Mouse (Mus musculus): Measurements from ENCODE around the gene Gramd1b. TPM values are rescaled to one million over a fixed set of nuclear protein-coding genes. Genes with fewer than 3 reads are reported as not detected.

Gene Gramd1b
- polyA plus RNA-seq, 1 experiment from 2014 or later: 2.4 TPM

DNA sequence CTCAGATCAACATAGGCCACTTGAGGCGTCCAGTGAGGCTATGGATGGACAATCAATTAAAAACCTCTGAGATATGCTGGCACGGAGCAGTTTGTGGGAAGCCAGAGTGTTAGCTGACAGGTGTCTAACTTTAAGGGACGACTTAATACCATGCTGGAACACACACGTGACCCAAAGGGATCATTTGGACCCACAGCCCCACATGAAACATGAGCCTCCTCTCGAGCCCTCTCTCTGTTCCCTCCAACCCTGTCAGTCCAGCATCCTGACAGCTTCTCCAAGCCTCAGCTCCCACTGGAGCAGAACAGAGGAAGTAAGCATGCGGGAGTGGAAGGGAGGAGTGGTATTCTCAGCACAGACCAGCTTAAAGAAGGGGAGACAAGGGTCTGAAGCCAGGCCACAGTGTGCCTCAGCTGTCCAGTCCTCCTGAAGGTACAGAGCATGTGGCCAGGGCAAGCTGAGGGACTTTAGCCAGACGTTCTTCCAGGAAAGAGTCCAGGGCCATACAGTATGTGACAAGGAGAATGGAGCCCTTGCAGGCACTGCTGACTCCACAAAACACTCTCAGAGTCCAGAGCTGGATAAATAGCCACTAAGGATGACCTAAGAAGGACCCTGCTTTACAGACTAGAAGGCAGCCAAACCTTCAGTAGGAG is 204.8 kb downstream of the Gramd1b start:
- WGBS: 61% methylated on average over 7 of the region's 7 CpGs
- Histone ChIP-seq H3K27ac (replicated peaks) (no peak overlapping the region), H3K36me3 (replicated peaks) (no peaks in the 10 kb centered on the region; the same call in 1 of the 2 replicates), H3K4me1 (peaks cover 22% of the 10 kb centered on the region), H3K4me3 (no peak overlapping the region), H3K9me3 (no peaks in the 10 kb centered on the region), H3K27me3 (replicated peaks; ENCODE audit: low read depth, poor library complexity, severe bottlenecking) (no peaks in the 10 kb centered on the region)
- no peak for DNase-seq (ENCODE audit: low spot score)

DNA sequence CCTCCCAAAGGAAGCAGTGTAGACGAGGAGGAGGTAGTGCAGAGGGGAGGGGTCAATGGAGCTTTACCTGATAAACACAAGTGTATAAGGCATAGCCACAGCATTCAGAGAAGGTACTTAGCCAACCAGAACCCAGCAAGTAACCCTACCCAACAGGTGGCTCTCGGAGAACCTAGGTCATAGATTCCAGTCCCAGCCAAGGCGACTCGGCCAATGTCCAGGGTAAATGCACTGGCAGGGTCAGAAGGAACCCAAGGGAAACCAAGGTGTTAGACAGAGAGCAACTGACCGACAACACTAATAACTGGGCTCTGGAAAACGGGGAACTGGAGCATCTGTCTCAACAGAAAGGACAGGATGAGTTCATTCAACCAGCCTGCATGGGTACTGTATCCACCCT is 206.4 kb downstream of the Gramd1b start:
- 92% methylated on average over 6 of the region's 6 CpGs for WGBS
- H3K36me3 ChIP-seq (replicated peaks): no peaks in the 10 kb centered on the region; the same call in 1 of the 2 replicates
- no peak overlapping the region for H3K27ac ChIP-seq (replicated peaks)
- no peak for DNase-seq (ENCODE audit: low spot score)
- peaks cover 31% of the 10 kb centered on the region for H3K4me1 ChIP-seq
- H3K9me3 ChIP-seq: no peaks in the 10 kb centered on the region
- H3K27me3 ChIP-seq (replicated peaks; ENCODE audit: low read depth, poor library complexity, severe bottlenecking): no peaks in the 10 kb centered on the region
- H3K4me3 ChIP-seq: no peak overlapping the region

DNA sequence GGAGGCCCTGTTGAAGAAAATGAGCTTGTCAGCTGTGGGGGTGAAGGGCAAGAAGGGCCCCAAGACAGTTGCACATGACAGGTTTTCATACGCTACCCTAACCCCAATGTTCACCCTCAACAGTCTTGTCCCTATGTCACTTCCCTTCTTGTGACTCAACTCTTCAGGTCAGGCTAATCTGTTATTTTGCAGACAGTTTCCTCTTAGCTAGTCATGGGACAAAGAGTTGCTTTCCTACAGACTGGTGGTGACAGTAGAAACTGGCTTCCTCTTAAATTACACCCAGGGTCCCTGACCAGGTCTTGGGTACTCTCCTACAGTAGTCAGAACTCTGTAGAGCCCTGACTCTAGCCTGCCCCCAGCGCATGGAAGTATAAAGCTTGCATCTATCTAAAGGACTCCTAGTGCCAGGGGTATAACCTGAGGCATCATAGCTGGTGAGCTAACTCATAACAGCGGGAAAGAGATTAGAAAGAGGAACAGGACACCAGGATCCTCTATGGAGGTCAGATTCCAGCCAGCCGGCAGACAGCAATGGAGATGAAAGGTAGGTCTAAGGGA is 206.9 kb downstream of the Gramd1b start:
- Histone ChIP-seq H3K4me1 (peaks cover 31% of the 10 kb centered on the region), H3K27me3 (replicated peaks; ENCODE audit: low read depth, poor library complexity, severe bottlenecking) (no peaks in the 10 kb centered on the region), H3K4me3 (no peak overlapping the region), H3K36me3 (replicated peaks) (no peaks in the 10 kb centered on the region; the same call in 1 of the 2 replicates), H3K27ac (replicated peaks) (no peak overlapping the region), H3K9me3 (no peaks in the 10 kb centered on the region)
- DNase-seq (ENCODE audit: low spot score): no peak
- WGBS: 84% methylated on average over 4 of the region's 4 CpGs

DNA sequence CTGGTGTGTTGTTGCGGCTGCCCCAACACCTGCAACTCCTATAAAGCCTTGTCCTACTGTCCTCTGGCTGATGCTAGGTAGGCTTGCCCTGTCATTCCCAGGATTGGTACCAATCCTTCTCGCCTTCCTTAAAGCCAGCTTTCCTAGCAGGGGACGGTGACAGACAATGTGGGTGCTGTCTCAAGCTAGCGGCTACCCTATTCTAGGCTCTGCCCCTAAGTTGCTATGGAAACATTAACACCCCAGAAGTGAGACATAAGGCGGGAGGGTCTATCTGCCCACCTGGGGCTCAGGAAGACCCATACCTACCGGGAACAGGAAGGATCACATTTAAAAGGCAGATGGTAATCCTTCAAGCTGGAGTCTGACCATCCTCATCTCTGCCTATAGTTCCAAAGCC is 207.4 kb downstream of the Gramd1b start:
- H3K27ac ChIP-seq (replicated peaks): no peak overlapping the region
- no peak for DNase-seq (ENCODE audit: low spot score)
- H3K36me3 ChIP-seq (replicated peaks): no peaks in the 10 kb centered on the region; the same call in 1 of the 2 replicates
- WGBS: 81% methylated on average over 6 of the region's 6 CpGs
- H3K4me3 ChIP-seq: no peak overlapping the region
- no peaks in the 10 kb centered on the region for H3K9me3 ChIP-seq
- no peaks in the 10 kb centered on the region for H3K27me3 ChIP-seq (replicated peaks; ENCODE audit: low read depth, poor library complexity, severe bottlenecking)
- H3K4me1 ChIP-seq: peaks cover 31% of the 10 kb centered on the region

DNA sequence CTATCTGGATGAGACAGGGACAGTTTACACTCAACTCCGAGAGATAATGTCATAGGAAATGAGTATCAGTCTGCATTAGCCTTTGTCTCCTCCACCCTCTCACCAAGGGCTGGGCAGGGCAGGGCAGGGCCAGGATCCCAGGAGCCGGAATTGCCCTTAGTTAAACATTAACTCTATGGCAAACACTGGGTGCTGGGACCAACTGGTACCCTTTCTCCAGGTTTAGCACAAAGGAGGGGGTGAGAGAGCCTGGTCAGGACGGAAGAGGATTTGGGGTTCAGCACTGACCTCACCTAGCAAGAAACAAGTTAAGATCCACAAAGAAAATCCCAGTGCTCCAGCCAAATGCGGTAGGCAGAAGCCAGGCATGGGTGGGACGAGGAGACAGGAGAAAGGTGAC is 208.0 kb downstream of the Gramd1b start:
- DNase-seq (ENCODE audit: low spot score): no peak
- Histone ChIP-seq H3K27me3 (replicated peaks; ENCODE audit: low read depth, poor library complexity, severe bottlenecking) (no peaks in the 10 kb centered on the region), H3K4me1 (peaks cover 31% of the 10 kb centered on the region), H3K9me3 (no peaks in the 10 kb centered on the region), H3K4me3 (no peak overlapping the region), H3K27ac (replicated peaks) (no peak overlapping the region), H3K36me3 (replicated peaks) (no peaks in the 10 kb centered on the region; the same call in 1 of the 2 replicates)
- WGBS: 90% methylated on average over 5 of the region's 5 CpGs

DNA sequence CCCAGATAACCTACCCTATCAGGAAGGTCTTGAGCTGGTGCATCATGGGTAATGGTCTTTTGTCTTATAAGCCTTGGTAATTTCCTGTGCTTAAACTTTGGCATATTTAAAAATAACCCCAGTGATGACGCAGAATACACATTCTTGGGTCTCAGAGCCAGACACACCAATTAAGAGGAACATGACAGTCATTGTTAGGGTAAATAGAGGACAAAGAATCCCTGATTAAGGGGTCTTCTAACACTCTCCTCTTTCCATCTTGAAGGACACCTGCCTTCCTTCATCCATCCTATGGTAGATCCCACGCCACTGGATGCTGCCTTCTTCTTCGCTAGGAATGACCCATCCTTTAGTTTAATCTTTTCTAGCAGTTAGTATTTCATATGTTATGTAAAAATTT is 208.8 kb downstream of the Gramd1b start:
- Histone ChIP-seq H3K36me3 (replicated peaks) (0 out of 2 replicates have a peak, but pooled peaks cover under 1% of the 10 kb centered on the region), H3K4me3 (no peak overlapping the region), H3K27me3 (replicated peaks; ENCODE audit: low read depth, poor library complexity, severe bottlenecking) (no peaks in the 10 kb centered on the region), H3K9me3 (no peaks in the 10 kb centered on the region), H3K27ac (replicated peaks) (no peak overlapping the region), H3K4me1 (peaks cover 31% of the 10 kb centered on the region)
- DNase-seq (ENCODE audit: low spot score): no peak
- 90% methylated on average over 3 of the region's 3 CpGs for WGBS

DNA sequence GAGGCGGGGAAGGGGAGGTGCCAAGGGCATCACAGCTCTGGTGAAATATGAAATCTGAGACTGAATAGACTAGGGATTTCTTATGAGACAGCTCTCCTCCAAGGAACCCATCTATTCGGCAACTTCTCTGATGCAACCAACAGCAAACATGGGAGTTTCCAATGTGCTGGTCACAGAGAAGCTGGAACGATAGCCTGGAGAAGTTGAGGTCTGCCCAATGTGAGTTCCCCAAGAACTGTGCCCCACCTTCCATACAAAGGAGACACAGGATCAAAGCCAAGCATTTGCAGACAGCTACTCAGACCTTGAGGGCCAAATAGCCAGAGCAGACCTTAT is 209.5 kb downstream of the Gramd1b start:
- WGBS: 65% methylated on average over 3 of the region's 3 CpGs
- H3K9me3 ChIP-seq: no peaks in the 10 kb centered on the region
- H3K27ac ChIP-seq (replicated peaks): peak overlapping the region; percentile 81; the same call in 1 of the 2 replicates
- H3K36me3 ChIP-seq (replicated peaks): peaks cover 8% of the 10 kb centered on the region; the same call in 1 of the 2 replicates
- no peak for DNase-seq (ENCODE audit: low spot score)
- no peak overlapping the region for H3K4me3 ChIP-seq
- H3K27me3 ChIP-seq (replicated peaks; ENCODE audit: low read depth, poor library complexity, severe bottlenecking): no peaks in the 10 kb centered on the region
- H3K4me1 ChIP-seq: peaks cover 31% of the 10 kb centered on the region

DNA sequence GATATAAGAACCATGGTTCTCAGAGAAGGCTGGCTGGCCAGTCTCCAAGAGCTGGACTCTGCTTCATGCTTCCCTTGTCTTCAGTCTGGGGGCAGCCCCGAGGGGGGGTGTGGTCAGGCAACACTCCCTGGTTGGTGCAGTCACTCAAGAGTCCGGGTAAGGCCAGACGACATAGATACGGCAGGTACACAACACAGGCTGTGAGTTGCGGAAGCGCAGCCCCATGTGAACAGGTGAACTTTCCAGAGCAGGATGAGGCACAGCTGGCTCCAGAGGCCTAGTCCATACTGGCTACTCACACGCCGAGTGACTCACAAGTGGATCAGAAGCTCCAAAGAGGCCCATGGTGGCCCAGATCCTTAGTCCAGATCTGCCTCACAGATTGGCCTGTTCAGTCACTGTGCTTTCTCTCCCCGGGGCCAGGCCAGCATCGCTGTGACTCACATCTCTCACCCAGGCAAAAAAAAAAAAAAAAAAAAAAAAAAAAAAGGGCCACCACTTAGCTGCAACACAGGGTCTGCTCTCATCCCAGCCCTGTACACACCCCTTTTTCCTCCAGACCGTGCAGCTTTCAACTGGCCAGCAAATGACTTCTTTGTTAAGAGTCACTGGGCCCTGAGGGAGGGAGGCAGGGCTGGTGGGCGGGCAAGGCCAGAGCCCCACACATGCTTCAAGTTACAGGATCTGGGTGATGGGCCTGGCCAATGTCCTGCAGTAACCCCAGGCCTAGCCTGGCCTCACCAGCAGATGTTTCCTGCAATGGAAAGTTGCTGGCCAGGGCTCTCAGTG is 210.1 kb downstream of the Gramd1b start:
- H3K4me3 ChIP-seq: 0 out of 2 replicates have a peak overlapping the region, but pooled peaks have one; percentile 14
- H3K27me3 ChIP-seq (replicated peaks; ENCODE audit: low read depth, poor library complexity, severe bottlenecking): no peaks in the 10 kb centered on the region
- WGBS: 47% methylated on average over 12 of the region's 12 CpGs
- H3K4me1 ChIP-seq: peaks cover 26% of the 10 kb centered on the region
- H3K36me3 ChIP-seq (replicated peaks): peaks cover 9% of the 10 kb centered on the region; the same call in 1 of the 2 replicates
- peak; percentile 82 for DNase-seq (ENCODE audit: low spot score)
- H3K27ac ChIP-seq (replicated peaks): peak overlapping the region; percentile 81
- H3K9me3 ChIP-seq: no peaks in the 10 kb centered on the region

DNA sequence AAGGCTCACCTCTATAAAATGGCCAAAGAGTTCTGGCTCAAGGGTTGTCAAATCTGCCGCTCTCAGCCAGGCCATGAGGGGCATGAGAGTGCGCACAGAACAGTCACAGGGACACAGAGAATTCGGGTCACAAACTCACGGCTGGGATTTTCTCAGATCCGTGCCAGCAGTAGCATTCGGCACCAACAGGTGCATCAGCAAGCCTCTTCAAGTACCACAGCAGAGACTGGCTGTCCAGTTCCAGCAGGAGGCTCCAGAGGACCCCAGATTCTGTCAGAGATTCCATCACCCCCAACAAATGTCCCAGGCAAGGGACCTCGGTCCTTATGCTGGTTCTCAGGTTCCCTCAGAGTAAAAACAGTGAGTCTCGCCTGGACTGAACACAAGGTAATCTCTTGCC is 210.8 kb downstream of the Gramd1b start:
- peak overlapping the region; percentile 81; the same call in 1 of the 2 replicates for H3K27ac ChIP-seq (replicated peaks)
- H3K4me1 ChIP-seq: peaks cover 19% of the 10 kb centered on the region
- 86% methylated on average over 8 of the region's 8 CpGs for WGBS
- H3K27me3 ChIP-seq (replicated peaks; ENCODE audit: low read depth, poor library complexity, severe bottlenecking): no peaks in the 10 kb centered on the region
- H3K4me3 ChIP-seq: no peak overlapping the region
- H3K36me3 ChIP-seq (replicated peaks): peaks cover 9% of the 10 kb centered on the region
- H3K9me3 ChIP-seq: no peaks in the 10 kb centered on the region
- no peak for DNase-seq (ENCODE audit: low spot score)

DNA sequence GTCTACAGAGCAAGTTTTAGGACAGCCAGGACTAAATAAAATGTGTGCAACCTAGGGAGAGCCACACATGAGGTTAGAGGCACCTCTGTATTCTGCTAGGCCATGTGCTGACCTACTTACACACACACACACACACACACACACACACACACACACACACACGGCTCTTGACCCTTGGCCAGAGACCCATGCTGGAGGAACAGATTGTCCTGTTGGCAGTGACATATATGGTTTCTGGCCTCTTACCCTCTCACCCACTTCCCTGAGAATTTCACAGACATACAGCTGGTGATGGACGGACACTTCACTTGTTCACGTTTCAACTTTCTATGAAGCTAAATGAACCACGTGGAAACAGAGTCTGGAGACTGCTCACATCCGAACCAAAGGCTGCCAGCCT is 212.4 kb downstream of the Gramd1b start:
- H3K36me3 ChIP-seq (replicated peaks): peaks cover 17% of the 10 kb centered on the region
- 87% methylated on average over 5 of the region's 5 CpGs for WGBS
- H3K27me3 ChIP-seq (replicated peaks; ENCODE audit: low read depth, poor library complexity, severe bottlenecking): no peaks in the 10 kb centered on the region
- no peaks in the 10 kb centered on the region for H3K9me3 ChIP-seq
- no peak for DNase-seq (ENCODE audit: low spot score)
- peaks cover 18% of the 10 kb centered on the region for H3K4me1 ChIP-seq
- H3K27ac ChIP-seq (replicated peaks): no peak overlapping the region
- H3K4me3 ChIP-seq: no peak overlapping the region

DNA sequence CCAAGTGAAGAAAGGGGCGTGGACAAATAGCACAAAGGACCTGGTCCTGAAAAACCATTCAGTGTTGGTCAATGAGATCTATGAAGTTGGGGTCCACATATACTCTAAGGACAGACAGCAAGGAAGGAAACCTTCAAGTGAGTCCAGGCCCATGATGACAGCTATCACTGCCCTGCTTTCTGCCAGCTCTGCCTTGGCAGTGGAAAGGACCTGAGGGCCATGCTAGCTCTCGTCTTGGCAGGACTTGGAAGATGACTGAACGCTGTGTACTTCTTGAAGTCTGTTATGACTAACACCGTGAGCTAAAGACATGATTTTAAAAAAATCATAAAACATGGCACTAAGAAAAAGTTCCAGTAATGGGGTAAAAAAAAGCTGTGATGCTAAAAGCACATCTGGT is 213.4 kb downstream of the Gramd1b start:
- H3K4me1 ChIP-seq: peaks cover 18% of the 10 kb centered on the region
- no peak overlapping the region for H3K27ac ChIP-seq (replicated peaks)
- no peak for DNase-seq (ENCODE audit: low spot score)
- H3K27me3 ChIP-seq (replicated peaks; ENCODE audit: low read depth, poor library complexity, severe bottlenecking): no peaks in the 10 kb centered on the region
- H3K9me3 ChIP-seq: no peaks in the 10 kb centered on the region
- H3K4me3 ChIP-seq: no peak overlapping the region
- 94% methylated on average over 4 of the region's 4 CpGs for WGBS
- H3K36me3 ChIP-seq (replicated peaks): peaks cover 17% of the 10 kb centered on the region

DNA sequence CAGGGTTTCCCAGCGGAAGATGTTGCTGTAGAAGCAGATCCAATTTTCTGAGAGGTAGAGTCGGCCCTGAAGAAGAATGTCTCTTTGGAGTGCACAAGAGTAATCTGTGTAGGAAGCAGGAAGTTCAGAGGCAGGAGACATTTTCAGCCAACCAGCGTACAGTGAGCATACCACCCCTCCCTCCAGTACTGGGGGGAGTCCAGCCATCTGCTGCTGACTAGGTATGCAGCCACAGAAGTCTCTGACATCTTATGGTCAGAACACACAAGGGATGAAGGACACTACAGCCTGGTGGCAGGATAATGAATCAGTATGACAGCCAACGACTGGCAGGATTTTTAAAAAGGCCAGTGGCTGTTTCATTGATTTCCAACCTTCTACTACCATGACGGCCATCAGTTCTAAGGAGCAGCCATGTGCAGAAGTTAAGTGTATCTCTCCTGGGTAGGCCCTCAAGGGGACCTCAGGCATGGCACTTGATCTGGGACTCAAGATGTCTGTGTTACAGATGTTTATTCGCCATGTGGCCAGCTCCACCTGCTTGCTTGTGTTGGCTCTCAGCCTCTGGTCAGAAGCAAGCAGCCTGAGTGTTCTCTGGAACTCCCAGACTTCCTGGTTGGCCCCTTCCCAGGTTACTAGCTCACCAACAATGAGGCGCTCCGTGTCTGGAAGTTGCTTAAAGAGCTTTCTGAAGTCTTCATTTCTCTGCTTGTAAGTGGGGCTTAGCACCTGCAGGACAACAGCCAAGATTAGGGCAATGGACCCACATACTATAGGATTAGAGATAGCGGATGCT is 214.1 kb downstream of the Gramd1b start:
- WGBS: 88% methylated on average over 9 of the region's 9 CpGs
- peaks cover 17% of the 10 kb centered on the region for H3K36me3 ChIP-seq (replicated peaks)
- H3K27me3 ChIP-seq (replicated peaks; ENCODE audit: low read depth, poor library complexity, severe bottlenecking): no peaks in the 10 kb centered on the region
- no peaks in the 10 kb centered on the region for H3K9me3 ChIP-seq
- peaks cover 18% of the 10 kb centered on the region for H3K4me1 ChIP-seq
- no peak overlapping the region for H3K27ac ChIP-seq (replicated peaks)
- H3K4me3 ChIP-seq: no peak overlapping the region
- no peak for DNase-seq (ENCODE audit: low spot score)

Data from embryonic facial prominence, embryonic 10.5 days (tissue).